Mouse (Mus musculus) activated CD4-positive, CD25-positive, alpha-beta regulatory T cell (primary cell): ENCODE results near the gene Dio2. TPM values are rescaled to one million over a fixed set of nuclear protein-coding genes. Genes with fewer than 3 reads are reported as not detected.

Experiments
- polyA plus RNA-seq, 2 experiments: library from polyadenylated mRNA; unstranded; fragments of 100-300 nt; shearing (Covaris generic); gene quantifications; one replicate each; pipeline ENCODE4 v1.2.1; 2017

The Dio2 gene
- under 1 TPM; 0.04 to 0.06 TPM for polyA plus RNA-seq

GRCm38 (mm10) chr12:90738388-90739223 lies at the start of gene Dio2:
TSS of gene Dio2 (minus strand) at chr12:90738438.

